Mouse (Mus musculus): ENCODE measurements around the gene Zdhhc12. TPM values are rescaled to one million over a fixed set of nuclear protein-coding genes. Genes with fewer than 3 reads are reported as not detected.
"Not testable (repeated sequence)": the region's sequence is repeated elsewhere in the genome, so short reads cannot be mapped to it uniquely, and the experiment has no call there.

Zdhhc12 gene
- polyA plus RNA-seq, 1 experiment from 2014 or later = 28.8 TPM

DNA sequence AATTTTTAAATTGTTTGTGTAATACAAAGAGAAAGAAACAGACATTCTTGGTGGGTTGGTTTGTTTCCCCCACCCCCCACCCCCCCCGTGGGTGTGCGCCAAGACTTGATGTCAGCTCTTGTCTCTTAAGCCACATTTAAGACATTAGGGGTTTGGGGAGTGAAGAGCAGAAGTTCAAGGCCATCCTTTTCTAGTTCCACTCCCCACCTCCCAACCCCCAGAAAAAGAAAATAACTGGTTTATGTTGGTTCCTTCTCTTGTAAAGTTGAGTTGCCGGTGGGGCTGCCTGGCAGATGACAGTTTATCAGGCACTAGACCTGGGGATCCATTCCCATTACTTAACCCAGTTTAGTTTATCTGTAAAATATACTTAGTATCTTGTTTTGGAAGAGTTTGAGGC lies 29.1 kb downstream of the Zdhhc12 start:
- no peak for DNase-seq (ENCODE audit: low spot score)

DNA sequence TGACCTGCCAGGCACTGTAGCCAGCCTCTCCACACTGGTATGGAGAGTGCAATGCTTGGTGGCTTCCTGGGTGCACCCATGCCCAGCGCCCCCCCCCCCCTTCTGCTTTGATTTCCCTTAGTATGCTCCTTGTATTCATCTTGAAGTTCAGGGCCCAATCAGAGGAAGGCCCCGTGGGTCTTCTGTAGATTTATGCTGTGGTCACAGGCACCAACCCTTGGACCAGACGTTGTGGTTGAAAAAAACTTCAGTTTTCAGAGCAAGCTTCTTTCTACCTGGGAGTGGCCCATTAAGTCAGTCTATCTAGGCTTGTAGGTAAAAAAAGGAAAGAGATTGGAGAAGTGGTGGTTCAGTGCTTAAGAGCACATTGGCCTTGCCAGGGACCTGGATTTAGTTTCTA lies 29.7 kb downstream of the Zdhhc12 start:
- DNase-seq (ENCODE audit: low spot score) = no peak

DNA sequence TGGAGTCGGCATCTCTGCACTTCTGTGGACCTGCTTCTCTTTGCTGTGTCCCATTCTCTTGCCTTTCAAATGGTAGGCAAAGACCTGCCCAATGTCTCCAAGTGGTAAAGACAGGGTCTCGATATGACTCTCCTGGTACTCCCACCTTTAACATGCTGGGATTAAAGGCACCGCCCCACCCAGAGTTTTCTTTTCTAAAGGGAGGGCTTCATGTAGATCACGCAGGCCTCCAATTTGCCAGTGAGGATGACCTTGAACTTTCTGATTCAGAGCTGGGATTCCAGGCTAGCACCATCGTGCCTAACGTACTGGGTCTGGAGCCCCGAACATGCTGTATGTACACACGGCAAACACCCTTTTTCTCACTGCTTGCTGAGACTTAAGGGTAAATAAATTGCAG lies 30.2 kb downstream of the Zdhhc12 start:
- no peak for DNase-seq (ENCODE audit: low spot score)

DNA sequence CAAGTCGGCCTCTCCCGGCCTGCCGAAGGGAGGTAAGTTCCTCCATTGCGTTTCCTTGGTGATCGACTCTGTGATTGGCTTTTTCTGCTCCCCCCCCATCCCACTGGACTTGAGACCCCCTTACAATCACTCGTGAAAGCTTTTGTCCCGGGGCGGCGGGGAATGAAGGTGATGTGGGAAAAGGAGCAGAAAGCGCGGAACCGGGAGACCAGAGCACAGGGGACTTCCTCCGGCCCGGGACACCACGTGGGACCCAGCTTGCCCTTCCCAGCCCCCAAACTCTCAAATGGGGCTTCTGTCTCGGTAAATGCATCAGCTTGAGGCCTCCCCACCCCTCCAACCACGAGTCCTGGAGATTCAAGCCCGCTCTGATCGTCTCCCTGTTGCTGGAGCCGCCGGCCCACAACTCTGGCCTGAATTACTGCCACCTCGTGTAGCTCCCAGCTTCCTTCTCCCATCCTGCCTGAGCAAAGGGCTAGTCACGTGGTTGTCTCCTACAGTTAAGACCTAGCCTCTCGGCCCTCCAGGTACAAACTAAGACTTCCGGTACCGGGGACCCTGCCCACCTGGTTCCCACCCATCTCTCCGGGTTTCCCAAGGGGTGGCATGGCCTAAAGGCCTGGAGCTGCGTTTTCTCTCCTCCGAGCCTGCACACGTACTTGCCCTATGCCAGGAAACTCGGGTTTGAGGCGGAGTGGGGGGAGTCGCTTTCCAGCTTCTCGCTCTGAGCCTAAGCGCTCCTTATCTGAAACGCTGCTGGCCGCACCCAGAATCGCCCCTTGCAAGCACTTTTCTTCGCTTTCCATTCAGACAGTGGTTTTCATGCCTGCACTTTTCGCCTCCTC lies 31.0 kb downstream of the Zdhhc12 start:
- DNase-seq (ENCODE audit: low spot score) = peak; percentile 45

DNA sequence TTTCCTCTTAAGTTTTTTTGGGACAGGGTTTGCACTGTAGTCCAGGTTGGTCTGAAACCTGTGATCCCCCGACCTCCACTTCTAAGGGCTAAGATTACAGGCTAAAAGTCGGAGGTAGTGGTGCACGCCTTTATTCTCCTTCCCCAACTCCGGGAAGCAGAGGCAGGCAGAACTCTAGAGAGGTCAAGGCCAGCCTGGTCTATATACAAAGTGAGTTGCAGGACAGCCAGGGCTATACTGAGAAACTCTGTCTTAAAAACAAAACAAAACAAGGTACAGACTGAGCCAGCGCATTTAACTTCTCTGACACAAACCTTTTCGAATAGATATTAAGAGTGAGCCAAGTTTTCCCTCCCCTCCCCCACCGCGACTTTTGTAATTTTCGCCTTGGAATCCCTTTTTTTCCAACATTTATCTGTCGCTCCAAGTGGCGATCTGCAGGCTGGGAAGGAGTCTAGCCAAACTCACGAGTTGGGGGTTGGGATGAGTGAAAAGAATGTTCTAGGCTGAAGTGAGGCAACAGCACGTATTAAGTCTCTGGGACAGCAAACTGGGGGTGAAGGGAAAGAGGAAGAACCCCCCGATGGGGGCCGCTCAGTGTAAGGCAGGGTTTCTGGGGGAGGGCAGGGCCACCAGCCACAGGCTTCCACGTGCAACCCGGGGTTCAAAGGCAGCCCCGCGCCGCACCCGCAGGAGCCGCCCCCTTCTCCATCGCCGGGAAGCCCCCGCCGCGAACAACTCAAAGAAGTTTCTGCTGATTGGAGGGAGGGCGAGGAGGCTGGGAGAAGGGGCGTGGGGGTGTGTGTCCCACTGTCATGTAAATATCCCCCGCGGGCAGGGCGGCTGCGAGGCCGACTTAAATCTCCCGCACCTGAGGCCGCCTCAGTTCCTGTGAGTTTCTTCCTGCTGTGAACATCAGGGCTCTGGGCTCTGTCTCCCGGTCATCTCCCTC lies 32.0 kb downstream of the Zdhhc12 start:
- peak; percentile 71 for DNase-seq (ENCODE audit: low spot score)

DNA sequence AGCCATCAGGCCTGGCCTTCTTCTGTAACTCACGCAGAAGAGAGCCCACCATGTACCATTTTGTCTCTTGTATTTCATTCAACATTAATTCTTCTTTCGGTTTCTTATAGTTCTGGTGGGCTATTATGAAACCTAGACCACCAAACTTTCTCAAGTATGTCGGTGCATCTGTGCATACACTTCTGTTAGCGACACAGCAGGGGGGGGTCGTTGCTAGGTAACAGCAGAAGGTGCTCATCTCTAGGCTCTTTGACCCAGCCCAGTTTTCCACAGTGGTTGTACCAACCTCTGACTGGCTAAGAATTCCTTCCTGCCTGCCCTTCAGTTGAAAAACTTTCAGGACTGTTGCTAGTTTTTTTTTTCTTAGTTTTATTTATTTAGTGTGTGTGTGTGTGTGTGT lies 35.0 kb downstream of the Zdhhc12 start:
- DNase-seq (ENCODE audit: low spot score) = no peak

DNA sequence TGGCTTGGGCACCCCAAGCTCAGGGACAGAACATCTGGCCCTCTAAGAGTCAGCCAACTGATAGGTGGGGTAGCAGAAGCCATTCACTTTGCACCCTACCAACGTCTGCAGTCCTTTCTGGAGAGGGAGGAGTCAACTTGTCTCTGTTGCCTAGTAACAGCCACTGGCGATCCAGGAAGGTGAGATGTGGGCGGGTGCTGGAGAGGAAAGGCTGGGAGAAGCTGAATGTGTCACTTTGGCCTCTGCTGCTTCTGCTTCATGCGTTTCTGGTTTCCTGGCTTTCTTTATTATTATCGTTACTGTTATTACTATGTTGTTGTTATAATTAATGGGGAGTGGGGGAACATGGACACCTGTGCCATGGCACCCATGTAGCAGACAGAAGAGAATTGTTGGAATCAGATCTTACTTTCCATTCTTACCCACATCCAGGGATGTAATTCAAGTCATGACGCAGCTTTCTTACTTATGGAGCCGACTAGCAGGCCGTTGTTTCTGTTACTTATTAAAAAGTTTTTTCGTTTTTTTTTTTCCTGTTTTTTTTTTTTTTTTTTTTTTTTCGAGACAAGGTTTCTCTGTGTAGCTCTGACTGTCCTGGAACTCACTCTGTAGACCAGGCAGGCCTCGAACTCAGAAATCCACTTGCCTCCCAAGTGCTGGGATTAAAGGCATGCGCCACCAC lies 36.1 kb downstream of the Zdhhc12 start, which contains the start of gene Set:
Set (plus strand) TSS at position 156 of the 682 bp plus-strand sequence.
- peak; percentile 53 for DNase-seq (ENCODE audit: low spot score)

DNA sequence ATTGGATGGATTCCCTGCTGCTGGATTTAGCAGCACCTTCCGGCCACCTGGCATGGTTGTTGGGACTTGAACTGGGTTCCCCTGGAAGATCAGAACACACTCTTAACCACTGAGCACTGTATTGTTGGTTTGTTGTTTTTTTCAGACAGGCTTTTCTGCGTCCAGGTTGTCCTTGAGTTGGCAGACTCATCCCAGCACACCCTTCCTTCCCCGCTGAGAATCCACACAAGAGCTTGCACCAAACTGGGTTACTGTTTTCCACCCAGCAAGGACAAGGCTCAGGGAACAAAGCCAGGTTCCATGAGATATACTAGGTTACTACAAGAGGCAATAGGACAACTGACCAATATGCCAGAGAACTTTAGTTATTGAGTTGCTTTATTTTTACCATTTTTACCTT lies 36.7 kb downstream of the Zdhhc12 start:
- no peak for DNase-seq (ENCODE audit: low spot score)

DNA sequence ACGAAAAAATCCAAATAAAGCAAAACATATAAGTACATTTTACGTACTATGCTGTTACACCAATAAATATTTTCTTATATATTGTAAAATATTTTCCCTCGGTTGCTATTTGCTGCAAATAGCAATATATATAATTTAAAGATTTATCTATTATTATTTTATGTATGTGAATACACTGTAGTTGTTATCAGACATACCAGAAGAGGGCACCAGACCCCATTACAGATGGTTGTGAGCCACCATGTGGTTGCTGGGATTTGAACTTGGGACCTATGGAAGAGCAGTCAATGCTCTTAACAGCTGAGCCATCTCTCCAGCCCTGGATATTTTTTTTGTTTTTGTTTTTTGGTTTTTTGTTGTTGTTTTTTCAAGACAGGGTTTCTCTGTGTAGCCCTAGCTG lies 38.1 kb downstream of the Zdhhc12 start:
- not testable (repeated sequence) for DNase-seq (ENCODE audit: low spot score)

DNA sequence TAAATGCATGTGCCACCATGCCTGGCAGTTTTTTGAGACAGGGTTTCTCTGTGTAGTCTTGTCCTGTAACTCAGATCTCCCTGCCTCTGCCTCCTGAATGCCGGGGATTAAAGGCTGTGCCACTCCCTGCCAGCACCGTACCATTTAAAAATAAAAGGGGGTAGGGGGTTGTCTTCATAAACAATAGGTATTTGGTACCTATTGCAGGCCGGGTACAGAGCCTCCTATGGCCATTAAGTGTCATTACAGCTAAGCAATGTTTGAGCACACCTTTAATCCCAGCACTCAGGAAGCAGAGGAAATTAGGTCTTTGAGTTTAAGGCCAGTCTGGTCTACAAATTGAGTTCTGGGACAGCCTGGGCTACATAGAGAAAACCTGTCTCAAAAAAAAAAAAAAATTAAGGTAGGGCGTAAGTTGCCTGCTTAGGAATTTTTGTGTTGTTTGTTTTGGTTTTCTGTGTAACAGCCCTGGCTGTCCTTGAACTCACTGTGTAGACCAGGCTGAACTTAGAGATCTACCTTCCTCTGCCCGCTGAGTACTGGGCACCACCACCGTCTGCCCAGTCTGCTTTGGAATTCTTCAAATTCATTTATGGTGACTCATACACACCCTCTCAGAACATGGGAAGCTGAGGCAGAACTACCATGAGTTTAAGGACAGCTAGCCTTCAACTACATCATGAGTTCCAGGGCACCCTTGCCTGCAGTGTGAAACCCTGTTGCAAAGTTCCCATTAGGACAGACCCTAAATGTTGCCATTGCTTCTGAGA lies 41.3 kb downstream of the Zdhhc12 start:
- peak; percentile 32 for DNase-seq (ENCODE audit: low spot score)

DNA sequence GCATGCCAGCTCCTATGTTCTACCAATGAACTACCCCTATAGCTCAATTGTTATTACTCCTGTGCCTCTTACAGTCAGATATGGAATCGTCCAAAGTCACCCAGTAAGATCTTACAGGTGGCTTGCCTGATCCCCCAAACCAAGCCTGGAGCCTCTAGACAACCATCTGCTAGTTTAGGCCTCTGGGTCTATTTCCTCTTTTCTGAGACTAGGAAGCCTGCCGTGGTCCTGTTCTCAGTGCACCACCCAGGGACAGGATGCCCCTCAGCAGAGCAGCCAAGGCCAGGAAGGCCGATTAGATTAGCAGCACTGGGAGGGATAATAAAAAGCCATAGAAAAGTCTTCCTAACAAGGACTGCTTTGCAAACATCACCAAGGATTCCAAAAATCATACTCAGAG lies 43.6 kb downstream of the Zdhhc12 start:
- DNase-seq (ENCODE audit: low spot score) = no peak

DNA sequence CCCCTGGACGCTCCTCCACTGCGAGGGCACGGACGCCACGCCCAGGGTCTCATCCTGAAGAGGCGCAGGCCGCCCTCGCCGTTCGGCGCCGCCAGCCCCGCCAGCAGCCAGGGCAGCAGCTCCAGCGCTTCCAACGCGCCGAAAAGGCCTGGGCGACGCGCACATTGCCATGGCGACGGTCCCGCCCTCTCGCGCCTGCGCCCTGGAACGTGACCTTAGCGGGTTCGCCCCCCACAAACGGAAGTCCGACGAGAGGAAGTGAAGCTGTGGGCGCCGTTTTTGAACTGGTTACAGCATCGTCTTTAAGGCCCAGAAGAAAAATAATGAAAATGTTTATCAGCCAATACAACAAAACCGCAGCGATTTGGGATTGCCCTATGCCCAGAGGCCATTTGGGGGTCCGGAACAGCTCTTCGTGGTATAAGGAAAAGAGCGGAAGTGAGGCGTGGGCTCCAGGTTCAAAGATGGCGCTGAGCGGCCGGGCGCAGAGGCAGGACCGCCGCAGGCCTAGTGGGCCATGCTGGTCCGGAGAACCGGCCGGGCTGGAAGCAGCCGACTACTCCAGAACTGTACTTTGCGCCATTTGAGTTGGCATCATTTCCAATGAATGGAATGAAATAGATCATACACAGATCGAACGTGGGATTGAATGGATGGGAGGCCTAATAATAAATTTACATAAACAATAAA lies 44.6 kb downstream of the Zdhhc12 start, which contains the start of gene Wdr34:
Wdr34 (minus strand) TSS at position 183 of the 690 bp plus-strand sequence.
- peak; percentile 97 for DNase-seq (ENCODE audit: low spot score)

DNA sequence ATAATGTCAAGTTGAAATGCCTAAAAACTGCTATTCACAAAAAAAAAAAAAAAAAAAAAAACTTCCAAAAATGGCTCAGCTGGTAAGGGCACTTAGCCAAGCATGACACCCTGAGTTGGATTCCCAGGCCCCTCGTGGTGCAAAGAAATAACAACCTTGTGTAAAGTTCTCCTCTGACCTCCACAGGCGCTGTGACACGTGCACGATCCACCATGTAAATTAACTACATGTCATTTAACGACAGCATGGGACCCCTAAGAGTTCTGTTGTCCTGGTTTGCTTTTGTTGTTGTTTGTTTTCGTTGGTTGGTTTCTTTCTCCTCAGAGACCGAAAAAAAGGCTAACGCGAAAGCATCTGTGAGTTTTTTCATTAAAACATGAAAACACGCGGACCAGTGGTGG lies 45.3 kb downstream of the Zdhhc12 start:
- DNase-seq (ENCODE audit: low spot score) = no peak

DNA sequence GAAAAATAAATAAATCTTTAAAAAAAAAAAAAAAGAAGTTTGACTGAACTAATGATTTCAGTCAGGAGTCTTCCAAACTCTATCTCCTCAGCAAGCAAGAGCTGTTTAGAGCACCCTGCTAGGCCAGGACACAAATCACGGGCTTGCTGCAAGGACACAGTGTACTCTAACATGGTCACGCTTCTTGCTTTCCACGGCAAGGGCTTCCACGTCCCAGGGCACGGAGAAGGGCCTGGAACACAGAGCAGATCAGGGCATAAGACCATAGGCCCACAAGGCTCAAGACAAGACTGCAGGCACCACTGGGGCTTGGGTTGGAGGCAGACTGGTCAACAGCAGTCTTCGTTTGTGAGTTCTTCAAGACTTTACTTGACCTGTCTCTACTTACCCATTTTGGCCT lies 46.3 kb downstream of the Zdhhc12 start:
- DNase-seq (ENCODE audit: low spot score) = no peak

DNA sequence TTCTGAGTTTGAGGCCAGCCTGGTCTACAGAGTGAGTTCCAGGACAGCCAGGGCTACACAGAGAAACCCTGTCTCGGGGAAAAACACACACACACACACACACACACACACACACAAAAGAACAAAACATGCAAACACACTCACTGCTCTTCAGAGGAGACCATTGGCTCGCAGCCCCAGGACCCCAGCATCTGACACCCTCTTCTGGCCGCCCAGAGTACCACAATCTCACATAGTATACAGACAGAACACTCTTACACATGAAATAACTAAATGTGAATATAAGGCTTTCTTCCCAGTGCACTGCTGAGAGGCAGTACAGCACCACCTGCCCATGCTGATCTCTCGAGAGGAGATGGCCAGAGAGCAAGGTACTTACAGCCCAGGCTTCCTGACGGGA lies 48.9 kb downstream of the Zdhhc12 start:
- DNase-seq (ENCODE audit: low spot score) = no peak

DNA sequence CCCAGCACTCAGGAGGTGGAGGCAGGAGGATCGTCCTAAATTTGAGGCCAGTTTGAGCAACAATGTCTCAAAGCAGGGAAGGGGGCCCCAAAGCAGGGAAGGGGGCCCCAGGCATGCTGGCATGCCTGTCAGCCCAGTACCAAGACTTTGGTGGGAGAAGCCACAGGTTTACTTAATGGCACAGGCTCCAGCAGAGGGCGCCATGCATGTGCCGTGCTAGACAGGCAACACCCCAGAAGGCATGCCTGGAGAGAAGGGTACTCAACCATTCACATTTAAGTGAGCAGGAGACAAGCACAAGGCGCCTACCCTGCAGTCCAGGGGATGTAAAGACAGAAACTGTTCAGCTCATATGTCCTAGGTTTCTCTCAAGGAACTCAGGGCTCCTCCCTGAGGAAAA lies 51.0 kb downstream of the Zdhhc12 start:
- DNase-seq (ENCODE audit: low spot score) = peak; percentile 86
